Mouse (Mus musculus): ENCODE measurements around the gene Edem2. TPM values are rescaled to one million over a fixed set of nuclear protein-coding genes. Genes with fewer than 3 reads are reported as not detected.
"Not testable (repeated sequence)": the region's sequence is repeated elsewhere in the genome, so short reads cannot be mapped to it uniquely, and the experiment has no call there.

Edem2 gene
- polyA plus RNA-seq, 1 experiment from 2014 or later: 39.9 TPM

DNA sequence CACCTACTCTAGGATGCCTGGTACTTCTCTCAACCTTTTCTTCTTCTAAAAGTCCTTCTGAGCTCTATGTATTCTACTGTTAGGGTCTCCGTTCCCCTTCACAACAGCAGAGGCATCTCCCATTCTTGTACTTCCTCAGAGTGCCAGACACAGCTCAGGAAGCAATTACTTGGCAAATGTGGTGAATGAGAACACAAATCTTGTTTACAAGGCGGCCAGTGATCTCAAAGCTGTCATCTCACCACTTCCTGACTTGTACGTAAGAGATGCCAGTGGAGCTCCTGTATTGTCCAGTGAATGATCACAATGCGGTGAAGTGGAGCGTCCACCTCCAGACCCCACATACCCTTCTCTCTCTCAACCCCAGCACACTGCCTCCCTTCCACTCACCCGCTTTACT is 4.7 kb downstream of the Edem2 start:
- H3K36me3 ChIP-seq (ENCODE audit: control insufficient read depth, insufficient read depth, low read length): peaks cover 30% of the 10 kb centered on the region; the same call in 1 of the 2 replicates
- ATAC-seq (no peak), DNase-seq (ENCODE audit: low spot score) (no peak)
- 93% methylated on average over 6 of the region's 6 CpGs for WGBS
- H3K4me2 ChIP-seq (ENCODE audit: low read length): no peak overlapping the region
- no peak overlapping the region for H3K9ac ChIP-seq (ENCODE audit: low read length)
- peaks cover 8% of the 10 kb centered on the region for H3K4me1 ChIP-seq (ENCODE audit: control insufficient read depth, insufficient read depth, low read length)
- no peaks in the 10 kb centered on the region for H3K27me3 ChIP-seq (replicated peaks; ENCODE audit: control insufficient read depth, insufficient read depth, low read length)
- no peaks in the 10 kb centered on the region for H3K9me3 ChIP-seq (replicated peaks; ENCODE audit: control insufficient read depth, low read length)
- no peak overlapping the region for H3K27ac ChIP-seq (ENCODE audit: low read depth, low read length)
- no peak overlapping the region for H3K4me3 ChIP-seq (ENCODE audit: low read depth, low read length)

DNA sequence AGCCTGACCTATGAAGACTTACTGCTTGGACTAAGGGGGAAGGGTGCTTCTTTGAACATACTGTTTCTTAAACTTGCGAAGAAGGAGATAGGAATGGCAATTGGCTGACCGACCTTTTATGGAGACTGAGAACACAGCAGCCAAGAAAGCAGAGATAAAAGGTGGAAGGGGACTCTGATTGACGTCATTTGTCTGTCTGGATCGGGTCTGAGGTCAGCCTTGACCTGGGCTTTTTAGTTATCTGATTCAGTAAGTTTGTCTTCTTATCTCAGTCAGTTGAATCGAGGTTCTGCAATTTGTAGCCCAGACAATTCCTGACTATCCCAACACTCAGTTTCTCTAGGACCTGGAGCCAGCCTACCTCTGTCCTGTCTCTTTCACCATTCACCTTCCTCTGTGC is 5.2 kb downstream of the Edem2 start:
- ATAC-seq: no peak
- H3K4me2 ChIP-seq (ENCODE audit: low read length): no peak overlapping the region
- no peaks in the 10 kb centered on the region for H3K9me3 ChIP-seq (replicated peaks; ENCODE audit: control insufficient read depth, low read length)
- H3K27me3 ChIP-seq (replicated peaks; ENCODE audit: control insufficient read depth, insufficient read depth, low read length): no peaks in the 10 kb centered on the region
- H3K9ac ChIP-seq (ENCODE audit: low read length): no peak overlapping the region
- WGBS: 91% methylated on average over 5 of the region's 5 CpGs
- H3K4me3 ChIP-seq (ENCODE audit: low read depth, low read length): no peak overlapping the region
- H3K36me3 ChIP-seq (ENCODE audit: control insufficient read depth, insufficient read depth, low read length): peaks cover 34% of the 10 kb centered on the region; the same call in 1 of the 2 replicates
- H3K27ac ChIP-seq (ENCODE audit: low read depth, low read length): no peak overlapping the region
- peaks cover 8% of the 10 kb centered on the region for H3K4me1 ChIP-seq (ENCODE audit: control insufficient read depth, insufficient read depth, low read length)
- DNase-seq (ENCODE audit: low spot score): no peak

GRCm38 (mm10) chr2:155720585-155720984 is 8.7 kb downstream of the Edem2 start:
- Histone ChIP-seq H3K4me1 (ENCODE audit: control insufficient read depth, insufficient read depth, low read length) (no peaks in the 10 kb centered on the region), H3K4me2 (ENCODE audit: low read length) (no peak overlapping the region), H3K9ac (ENCODE audit: low read length) (no peak overlapping the region), H3K4me3 (ENCODE audit: low read depth, low read length) (no peak overlapping the region), H3K9me3 (replicated peaks; ENCODE audit: control insufficient read depth, low read length) (no peaks in the 10 kb centered on the region), H3K36me3 (ENCODE audit: control insufficient read depth, insufficient read depth, low read length) (peaks cover 54% of the 10 kb centered on the region), H3K27ac (ENCODE audit: low read depth, low read length) (no peak overlapping the region), H3K27me3 (replicated peaks; ENCODE audit: control insufficient read depth, insufficient read depth, low read length) (no peaks in the 10 kb centered on the region)
- no peak for DNase-seq (ENCODE audit: low spot score)
- 89% methylated on average over 5 of the region's 5 CpGs for WGBS
- ATAC-seq: no peak

- Histone ChIP-seq H3K4me1 (ENCODE audit: control insufficient read depth, insufficient read depth, low read length) (no peaks in the 10 kb centered on the region), H3K27ac (ENCODE audit: low read depth, low read length) (no peak overlapping the region), H3K9me3 (replicated peaks; ENCODE audit: control insufficient read depth, low read length) (no peaks in the 10 kb centered on the region), H3K36me3 (ENCODE audit: control insufficient read depth, insufficient read depth, low read length) (peaks cover 71% of the 10 kb centered on the region), H3K9ac (ENCODE audit: low read length) (no peak overlapping the region), H3K27me3 (replicated peaks; ENCODE audit: control insufficient read depth, insufficient read depth, low read length) (no peaks in the 10 kb centered on the region), H3K4me2 (ENCODE audit: low read length) (no peak overlapping the region), H3K4me3 (ENCODE audit: low read depth, low read length) (no peak overlapping the region)
- no peak for DNase-seq (ENCODE audit: low spot score)
- ATAC-seq: no peak
- WGBS: 90% methylated on average over 12 of the region's 12 CpGs
Observed at GRCm38 (mm10) chr2:155717082-155717990, 11.9 kb downstream of the Edem2 start.

DNA sequence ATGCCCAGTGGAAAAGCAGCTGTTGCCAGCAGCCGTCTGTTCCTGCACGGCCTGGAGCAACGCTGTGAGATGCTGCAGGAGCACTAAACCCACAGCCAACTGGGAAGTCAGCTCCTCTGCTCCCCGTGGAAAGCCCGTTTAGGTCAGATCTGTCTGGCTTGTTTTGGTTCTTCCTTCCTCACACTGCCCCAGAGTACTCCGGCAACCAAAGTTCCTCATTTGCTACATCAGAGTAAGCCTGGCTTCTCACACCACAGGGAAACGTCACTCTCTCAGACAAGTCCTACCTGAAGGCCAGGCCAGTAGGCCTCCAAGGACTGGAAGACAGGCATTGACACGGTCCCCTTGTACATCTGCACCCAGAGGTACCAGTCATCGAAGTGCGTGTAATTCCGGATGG is 18.7 kb downstream of the Edem2 start:
- Histone ChIP-seq H3K9me3 (replicated peaks; ENCODE audit: control insufficient read depth, low read length) (no peaks in the 10 kb centered on the region), H3K27ac (ENCODE audit: low read depth, low read length) (no peak overlapping the region), H3K9ac (ENCODE audit: low read length) (no peak overlapping the region), H3K4me1 (ENCODE audit: control insufficient read depth, insufficient read depth, low read length) (no peaks in the 10 kb centered on the region), H3K4me3 (ENCODE audit: low read depth, low read length) (no peak overlapping the region), H3K4me2 (ENCODE audit: low read length) (no peak overlapping the region), H3K36me3 (ENCODE audit: control insufficient read depth, insufficient read depth, low read length) (peaks cover 76% of the 10 kb centered on the region), H3K27me3 (replicated peaks; ENCODE audit: control insufficient read depth, insufficient read depth, low read length) (no peaks in the 10 kb centered on the region)
- 87% methylated on average over 11 of the region's 11 CpGs for whole genome bisulfite sequencing
- no peak for DNase-seq (ENCODE audit: low spot score)
- no peak for ATAC-seq

DNA sequence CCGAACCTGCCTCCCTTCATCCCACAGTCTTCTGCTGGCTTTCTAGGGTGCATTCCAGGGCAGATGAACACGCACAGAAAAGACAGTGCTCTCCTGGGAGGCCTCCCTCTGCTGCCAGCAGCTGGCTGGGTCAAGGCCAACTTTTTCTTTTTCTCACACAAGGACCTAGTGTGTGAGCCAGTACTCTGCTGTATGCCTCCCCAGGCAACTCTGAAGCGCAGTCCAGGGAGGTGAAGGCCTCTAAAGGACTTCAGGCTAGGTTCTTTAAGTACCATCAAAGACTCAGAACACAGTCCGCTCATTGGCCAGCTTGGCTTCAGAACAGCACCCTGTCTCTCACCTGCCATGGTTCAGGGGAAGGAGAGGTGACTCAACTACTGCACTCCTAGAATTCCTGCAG is 22.0 kb downstream of the Edem2 start:
- no peak overlapping the region for H3K4me3 ChIP-seq (ENCODE audit: low read depth, low read length)
- H3K4me1 ChIP-seq (ENCODE audit: control insufficient read depth, insufficient read depth, low read length): no peaks in the 10 kb centered on the region
- DNase-seq (ENCODE audit: low spot score) (peak; percentile 10), ATAC-seq (no peak)
- H3K4me2 ChIP-seq (ENCODE audit: low read length): no peak overlapping the region
- no peak overlapping the region for H3K27ac ChIP-seq (ENCODE audit: low read depth, low read length)
- H3K27me3 ChIP-seq (replicated peaks; ENCODE audit: control insufficient read depth, insufficient read depth, low read length): no peaks in the 10 kb centered on the region
- H3K36me3 ChIP-seq (ENCODE audit: control insufficient read depth, insufficient read depth, low read length): peaks cover 64% of the 10 kb centered on the region
- WGBS: 68% methylated on average over 4 of the region's 4 CpGs
- H3K9ac ChIP-seq (ENCODE audit: low read length): no peak overlapping the region
- no peaks in the 10 kb centered on the region for H3K9me3 ChIP-seq (replicated peaks; ENCODE audit: control insufficient read depth, low read length)

- peak; percentile 36 for DNase-seq (ENCODE audit: low spot score)
- Histone ChIP-seq H3K9me3 (replicated peaks; ENCODE audit: control insufficient read depth, low read length) (no peaks in the 10 kb centered on the region), H3K27me3 (replicated peaks; ENCODE audit: control insufficient read depth, insufficient read depth, low read length) (no peaks in the 10 kb centered on the region), H3K4me2 (ENCODE audit: low read length) (no peak overlapping the region), H3K27ac (ENCODE audit: low read depth, low read length) (no peak overlapping the region; the same call in 1 of the 2 replicates), H3K4me1 (ENCODE audit: control insufficient read depth, insufficient read depth, low read length) (no peaks in the 10 kb centered on the region), H3K36me3 (ENCODE audit: control insufficient read depth, insufficient read depth, low read length) (peaks cover 43% of the 10 kb centered on the region), H3K9ac (ENCODE audit: low read length) (no peak overlapping the region), H3K4me3 (ENCODE audit: low read depth, low read length) (no peak overlapping the region)
- 5% methylated on average over 4 of the region's 4 CpGs for WGBS
- ATAC-seq: no peak
Observed at GRCm38 (mm10) chr2:155703630-155704029, 25.6 kb downstream of the Edem2 start.

- DNase-seq (ENCODE audit: low spot score) (no peak), ATAC-seq (no peak)
- Histone ChIP-seq H3K4me2 (ENCODE audit: low read length) (no peak overlapping the region), H3K4me1 (ENCODE audit: control insufficient read depth, insufficient read depth, low read length) (no peaks in the 10 kb centered on the region), H3K27me3 (replicated peaks; ENCODE audit: control insufficient read depth, insufficient read depth, low read length) (no peaks in the 10 kb centered on the region), H3K4me3 (ENCODE audit: low read depth, low read length) (no peak overlapping the region), H3K9me3 (replicated peaks; ENCODE audit: control insufficient read depth, low read length) (no peaks in the 10 kb centered on the region), H3K9ac (ENCODE audit: low read length) (no peak overlapping the region), H3K27ac (ENCODE audit: low read depth, low read length) (no peak overlapping the region), H3K36me3 (ENCODE audit: control insufficient read depth, insufficient read depth, low read length) (peaks cover 36% of the 10 kb centered on the region)
- WGBS: 91% methylated on average over 19 of the region's 19 CpGs
Observed at GRCm38 (mm10) chr2:155701399-155701919, 27.8 kb downstream of the Edem2 start.

GRCm38 (mm10) chr2:155698443-155698842 is 30.8 kb downstream of the Edem2 start:
- not testable (repeated sequence) for H3K9me3 ChIP-seq (replicated peaks; ENCODE audit: control insufficient read depth, low read length); H3K4me1 ChIP-seq (ENCODE audit: control insufficient read depth, insufficient read depth, low read length); ATAC-seq; DNase-seq (ENCODE audit: low spot score); H3K4me3 ChIP-seq (ENCODE audit: low read depth, low read length); H3K27ac ChIP-seq (ENCODE audit: low read depth, low read length); H3K27me3 ChIP-seq (replicated peaks; ENCODE audit: control insufficient read depth, insufficient read depth, low read length); H3K4me2 ChIP-seq (ENCODE audit: low read length); H3K9ac ChIP-seq (ENCODE audit: low read length)
- WGBS: 93% methylated on average over 6 of the region's 6 CpGs
- H3K36me3 ChIP-seq (ENCODE audit: control insufficient read depth, insufficient read depth, low read length): peaks cover 19% of the 10 kb centered on the region; the same call in 1 of the 2 replicates
